Mouse (Mus musculus): ENCODE results near the gene Vps29. TPM values are rescaled to one million over a fixed set of nuclear protein-coding genes. Genes with fewer than 3 reads are reported as not detected.

Gene Vps29
- total RNA-seq, 2 experiments from 2014 or later, result 15.1 to 40.2 TPM

DNA sequence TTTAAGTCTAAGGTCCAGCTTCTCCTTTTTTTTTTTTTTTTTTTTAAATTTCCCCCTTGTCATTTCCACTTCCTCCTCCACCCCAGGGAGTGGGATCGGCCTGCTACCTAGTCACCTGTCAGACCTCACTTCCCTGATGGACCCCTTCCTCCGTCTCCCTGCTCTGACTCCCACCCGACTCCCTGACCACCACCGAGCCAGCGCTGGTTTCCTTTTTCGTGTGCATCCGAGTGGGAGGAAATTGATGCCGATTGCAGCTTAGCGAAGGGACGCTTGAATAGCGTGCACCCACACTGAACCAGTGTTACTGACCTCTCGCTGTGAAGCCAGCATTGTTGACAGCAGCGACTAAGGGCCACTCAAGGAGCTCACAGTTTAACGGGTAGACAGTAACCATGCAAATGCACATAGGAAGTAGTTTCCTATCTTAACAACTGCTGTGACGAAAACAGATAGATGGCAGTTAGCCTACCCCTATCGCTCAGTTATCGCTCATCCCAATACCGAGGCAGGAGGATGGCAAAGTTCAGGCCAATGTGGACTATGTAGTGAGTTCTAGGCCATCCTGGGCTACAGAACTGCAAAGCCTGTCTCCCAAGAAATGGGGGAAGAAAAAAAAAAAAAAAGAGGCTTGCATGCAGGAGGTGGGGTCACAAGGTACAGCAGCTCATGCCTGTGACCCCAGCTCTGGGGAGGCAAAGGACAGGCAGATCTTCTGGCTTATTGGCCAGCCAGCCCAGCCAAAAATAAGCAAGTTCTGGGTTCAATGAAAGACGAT lies 38.2 kb downstream of the Vps29 start:
- ATAC-seq (replicated peaks; ENCODE audit: low FRiP score, poor library complexity, severe bottlenecking), result peak; percentile 37

DNA sequence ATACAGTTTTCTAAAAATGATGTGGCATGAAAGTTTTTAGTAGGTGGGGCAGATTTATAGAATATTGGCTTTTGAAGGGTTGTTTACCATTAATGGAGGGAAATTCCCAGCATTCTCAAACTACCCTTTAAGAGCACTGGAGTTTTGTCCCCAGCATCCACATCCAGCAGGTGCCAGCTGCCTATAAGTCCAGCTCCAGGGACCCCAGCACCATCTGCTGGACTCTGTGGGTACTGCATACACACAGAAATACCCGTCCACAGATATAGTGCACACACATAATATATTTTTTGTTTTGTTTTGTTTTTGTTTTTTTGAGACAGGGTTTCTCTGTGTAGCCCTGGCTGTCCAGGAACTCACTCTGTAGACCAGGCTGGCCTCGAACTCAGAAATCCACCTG lies 39.7 kb downstream of the Vps29 start:
- ATAC-seq (replicated peaks; ENCODE audit: low FRiP score, poor library complexity, severe bottlenecking), result peak; percentile 67

DNA sequence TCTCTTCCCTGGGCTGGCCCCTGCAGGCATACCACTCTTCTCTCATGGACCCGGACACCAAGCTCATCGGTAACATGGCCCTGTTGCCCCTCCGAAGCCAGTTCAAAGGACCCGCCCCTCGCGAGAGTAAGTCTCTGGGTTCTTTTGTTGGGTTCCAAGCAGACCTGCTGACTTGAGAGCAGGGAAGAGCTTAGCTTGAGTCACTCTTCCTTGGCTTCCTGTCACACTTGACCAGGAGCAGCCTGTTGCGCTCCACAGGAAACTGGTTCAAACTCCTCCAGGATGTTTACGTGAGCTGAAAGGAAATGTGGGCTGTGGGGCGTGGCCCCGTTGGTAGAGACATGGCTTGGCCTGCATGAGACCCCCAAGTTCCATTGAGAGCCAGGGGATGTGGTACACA lies 42.6 kb downstream of the Vps29 start:
- no peak for ATAC-seq (replicated peaks; ENCODE audit: low FRiP score, poor library complexity, severe bottlenecking)

DNA sequence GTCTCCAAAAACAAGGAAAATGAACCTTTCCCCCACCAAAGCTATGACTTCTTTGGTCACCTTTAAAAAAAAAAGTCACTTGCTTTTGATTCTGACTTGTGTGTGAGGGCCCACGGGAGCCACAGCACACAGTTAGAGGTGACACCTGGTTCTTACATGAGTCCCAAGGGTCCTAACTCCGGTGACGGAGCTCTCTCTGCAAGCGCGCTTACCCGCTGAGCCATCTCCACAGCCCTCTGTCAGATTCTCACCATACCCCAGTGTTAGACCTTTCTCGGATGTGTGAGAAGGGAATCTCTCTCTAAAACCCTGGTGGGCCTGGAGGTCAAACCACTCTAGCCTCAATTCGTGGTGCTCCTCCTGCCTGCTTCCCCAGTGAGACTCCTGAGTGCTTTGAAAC lies 43.3 kb downstream of the Vps29 start:
- ATAC-seq (replicated peaks; ENCODE audit: low FRiP score, poor library complexity, severe bottlenecking), result no peak

- no peak for ATAC-seq (replicated peaks; ENCODE audit: low FRiP score, poor library complexity, severe bottlenecking)
Observed at GRCm38 (mm10) chr5:122399871-122400270, 45.7 kb downstream of the Vps29 start.

DNA sequence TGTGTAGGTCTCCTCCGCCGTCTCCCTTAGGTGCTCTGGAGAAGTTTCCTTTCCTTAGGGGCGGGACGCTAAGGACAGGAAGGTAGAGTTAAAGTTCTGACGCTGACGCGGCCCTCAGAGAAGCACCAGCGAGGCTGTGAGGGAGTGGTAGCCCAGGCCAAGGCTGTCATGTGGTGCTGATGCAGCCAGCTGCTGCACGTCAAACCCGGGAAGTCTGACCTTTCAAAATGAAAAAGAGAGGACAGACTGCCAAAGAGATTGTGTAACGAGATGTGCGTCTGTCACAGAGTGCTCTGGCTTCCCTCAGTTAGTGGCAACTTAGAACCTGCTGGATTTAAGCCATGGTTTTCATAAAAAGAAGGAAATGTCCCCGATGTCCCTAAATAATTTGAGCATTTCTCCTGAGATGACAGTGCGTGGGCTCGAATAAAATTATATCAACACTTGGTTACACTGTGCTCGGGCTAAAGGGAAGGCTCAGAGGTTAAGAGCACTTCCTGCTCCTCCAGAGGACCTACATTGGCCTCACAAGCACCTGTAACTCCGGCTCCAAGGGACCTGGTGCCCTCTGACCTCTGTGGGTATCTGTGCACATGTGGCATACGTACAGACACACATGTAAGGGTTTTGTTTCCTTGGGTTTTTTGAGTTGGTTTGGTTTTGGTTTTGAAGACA lies 46.6 kb downstream of the Vps29 start:
- ATAC-seq (replicated peaks; ENCODE audit: low FRiP score, poor library complexity, severe bottlenecking), result no peak

GRCm38 (mm10) chr5:122401303-122401640 lies 47.1 kb downstream of the Vps29 start:
- ATAC-seq (replicated peaks; ENCODE audit: low FRiP score, poor library complexity, severe bottlenecking), result peak; percentile 68

GRCm38 (mm10) chr5:122402160-122402559 lies 48.0 kb downstream of the Vps29 start:
- ATAC-seq (replicated peaks; ENCODE audit: low FRiP score, poor library complexity, severe bottlenecking), result no peak

GRCm38 (mm10) chr5:122402772-122403171 lies 48.6 kb downstream of the Vps29 start:
- no peak for ATAC-seq (replicated peaks; ENCODE audit: low FRiP score, poor library complexity, severe bottlenecking)

DNA sequence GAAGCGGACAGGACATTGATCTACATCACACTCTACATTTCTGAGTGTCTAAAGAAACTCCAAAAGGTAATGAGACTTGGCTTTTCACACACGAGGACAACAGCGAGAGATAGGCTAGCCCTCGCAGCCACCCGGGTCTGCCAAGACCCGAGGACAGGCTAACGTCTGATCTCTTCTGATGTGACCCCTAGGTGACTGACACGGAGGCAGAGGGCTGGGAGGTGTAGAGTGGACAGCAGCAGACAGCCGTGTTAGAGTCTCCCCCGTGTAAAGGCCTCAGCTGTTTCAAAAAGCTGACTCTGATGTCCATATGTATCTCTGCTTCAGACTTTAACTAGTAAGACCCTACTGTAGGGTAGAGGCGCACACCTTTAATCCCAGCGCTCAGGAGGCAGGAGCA lies 49.2 kb downstream of the Vps29 start:
- no peak for ATAC-seq (replicated peaks; ENCODE audit: low FRiP score, poor library complexity, severe bottlenecking)

DNA sequence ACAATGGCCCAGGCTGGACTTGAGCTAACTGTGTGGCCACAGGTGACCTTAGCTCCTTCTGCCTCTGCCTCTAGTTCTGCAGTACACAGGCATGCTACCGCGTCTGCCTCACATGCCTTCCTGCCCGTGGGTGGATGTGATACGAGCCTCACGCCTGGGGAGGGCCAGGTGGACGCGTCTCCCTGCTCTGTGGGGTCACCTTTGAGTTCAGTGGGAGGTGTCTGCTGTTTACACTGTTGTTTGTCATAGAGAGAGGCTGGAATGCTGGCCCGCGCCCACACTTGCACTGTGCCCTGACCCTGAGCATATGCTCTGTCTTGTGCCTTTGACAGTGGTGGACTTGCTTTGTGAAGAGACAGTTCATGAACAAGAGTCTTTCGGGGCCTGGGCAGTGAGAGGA lies 51.4 kb downstream of the Vps29 start:
- no peak for ATAC-seq (replicated peaks; ENCODE audit: low FRiP score, poor library complexity, severe bottlenecking)

GRCm38 (mm10) chr5:122409692-122410645 lies 55.8 kb downstream of the Vps29 start:
- ATAC-seq (replicated peaks; ENCODE audit: low FRiP score, poor library complexity, severe bottlenecking), result 0 out of 2 replicates have a peak, but pooled peaks have one; percentile 42

DNA sequence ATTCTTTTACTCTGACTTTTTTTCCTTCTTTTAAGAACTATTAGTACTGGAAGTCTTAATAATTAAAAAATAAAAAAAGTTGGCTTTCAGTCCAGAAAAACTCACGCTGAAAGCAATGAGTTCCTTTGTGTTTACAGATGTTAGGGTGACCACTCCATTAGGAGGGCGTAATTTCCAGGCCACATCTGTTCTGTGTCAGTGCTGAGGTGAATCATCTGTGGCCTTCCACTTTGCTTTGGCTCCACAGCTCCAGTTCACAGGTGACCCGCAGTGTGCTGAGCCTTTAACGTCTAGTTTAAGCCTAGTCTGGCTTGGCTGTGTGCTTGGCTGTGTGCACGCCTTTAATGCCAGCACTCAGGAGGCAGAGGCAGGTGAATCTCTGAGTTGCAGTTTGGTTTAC lies 57.7 kb downstream of the Vps29 start:
- no peak for ATAC-seq (replicated peaks; ENCODE audit: low FRiP score, poor library complexity, severe bottlenecking)

DNA sequence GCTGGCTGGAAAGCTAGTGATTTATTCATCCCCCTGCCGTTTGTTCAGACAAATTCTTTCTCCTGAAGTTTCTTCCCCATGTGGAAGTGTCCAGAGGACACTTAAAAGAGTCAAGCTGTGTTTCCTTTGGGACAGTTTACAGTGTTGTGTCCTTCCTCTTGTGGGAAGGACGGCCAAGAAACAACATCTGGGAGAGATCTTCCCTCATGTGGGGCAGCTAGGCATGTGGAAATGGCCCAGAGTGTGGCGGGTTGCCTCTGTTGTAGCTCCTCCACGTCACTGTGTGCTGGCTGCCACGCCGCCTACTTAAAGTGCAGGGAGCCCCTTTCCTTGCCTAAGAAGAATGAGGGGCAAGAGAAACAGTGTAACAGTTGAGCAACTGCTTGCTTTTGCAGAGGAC lies 58.7 kb downstream of the Vps29 start:
- ATAC-seq (replicated peaks; ENCODE audit: low FRiP score, poor library complexity, severe bottlenecking), result no peak

DNA sequence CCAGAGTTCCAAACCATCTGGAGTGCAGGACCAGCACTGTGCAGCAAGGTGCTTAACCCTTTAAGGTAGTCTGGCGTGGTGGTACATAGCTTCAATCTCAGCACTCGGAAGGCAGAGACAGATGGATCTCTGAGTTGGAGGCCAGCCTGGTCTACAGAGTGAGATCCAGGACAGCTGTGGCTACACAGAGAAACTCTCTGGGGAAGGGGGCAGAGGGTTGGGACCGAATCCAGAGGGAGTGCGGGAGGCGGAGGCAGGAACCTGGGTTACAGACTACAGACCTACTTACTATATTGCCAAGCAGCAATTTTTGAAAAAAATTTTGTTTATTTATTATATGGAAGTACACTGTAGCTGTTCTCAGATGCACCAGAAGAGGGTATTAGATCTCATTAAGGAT lies 60.2 kb downstream of the Vps29 start:
- ATAC-seq (replicated peaks; ENCODE audit: low FRiP score, poor library complexity, severe bottlenecking), result no peak

Other genes starting within 250 kb of the Vps29 start
- gene Ccdc63, start 213.5 kb upstream of the Vps29 start, total RNA-seq (2015; ENCODE audit: low replicate concordance), result not detected in 2 replicates
- not detected in 2 replicates for gene Ccdc63, start 213.5 kb upstream of the Vps29 start, total RNA-seq (2017; ENCODE audit: low replicate concordance)
- 310 and 340 TPM in 2 replicates for gene Ppp1cc, start 196.1 kb upstream of the Vps29 start, total RNA-seq (2015; ENCODE audit: low replicate concordance)
- gene Ppp1cc, start 196.1 kb upstream of the Vps29 start, total RNA-seq (2017; ENCODE audit: low replicate concordance), result 91.1 and 263 TPM in 2 replicates
- gene Hvcn1, start 147.6 kb upstream of the Vps29 start, total RNA-seq (2015; ENCODE audit: low replicate concordance), result 24.9 and 29.8 TPM in 2 replicates
- 15.7 and 17.3 TPM in 2 replicates for gene Hvcn1, start 147.6 kb upstream of the Vps29 start, total RNA-seq (2017; ENCODE audit: low replicate concordance)
- gene Tctn1, start 89.9 kb upstream of the Vps29 start, total RNA-seq (2015; ENCODE audit: low replicate concordance), result 16.2 and 19.7 TPM in 2 replicates
- 8.7 and 39.3 TPM in 2 replicates for gene Tctn1, start 89.9 kb upstream of the Vps29 start, total RNA-seq (2017; ENCODE audit: low replicate concordance)
- 0.72 and 2.5 TPM in 2 replicates for gene Pptc7, start 70.0 kb upstream of the Vps29 start, total RNA-seq (2015; ENCODE audit: low replicate concordance)
- 5.8 and 6.2 TPM in 2 replicates for gene Pptc7, start 70.0 kb upstream of the Vps29 start, total RNA-seq (2017; ENCODE audit: low replicate concordance)
- gene Rad9b, start 136 bp upstream of the Vps29 start, total RNA-seq (2015; ENCODE audit: low replicate concordance), result 0.36 TPM in 1 of 2 replicates, not detected in the other
- gene Rad9b, start 136 bp upstream of the Vps29 start, total RNA-seq (2017; ENCODE audit: low replicate concordance), result 0.15 and 4.1 TPM in 2 replicates
- 30.2 and 39.6 TPM in 2 replicates for gene Gpn3, start 17.5 kb downstream of the Vps29 start, total RNA-seq (2015; ENCODE audit: low replicate concordance)
- gene Gpn3, start 17.5 kb downstream of the Vps29 start, total RNA-seq (2017; ENCODE audit: low replicate concordance), result 15.2 and 16.8 TPM in 2 replicates
- 10.8 and 20.1 TPM in 2 replicates for gene Fam216a, start 18.0 kb downstream of the Vps29 start, total RNA-seq (2015; ENCODE audit: low replicate concordance)
- gene Fam216a, start 18.0 kb downstream of the Vps29 start, total RNA-seq (2017; ENCODE audit: low replicate concordance), result 10.4 and 19.4 TPM in 2 replicates
- gene Arpc3, start 37.5 kb downstream of the Vps29 start, total RNA-seq (2015; ENCODE audit: low replicate concordance), result 115 and 159 TPM in 2 replicates
- 270 and 286 TPM in 2 replicates for gene Arpc3, start 37.5 kb downstream of the Vps29 start, total RNA-seq (2017; ENCODE audit: low replicate concordance)
- 14.1 and 26.4 TPM in 2 replicates for gene Anapc7, start 67.3 kb downstream of the Vps29 start, total RNA-seq (2015; ENCODE audit: low replicate concordance)
- gene Anapc7, start 67.3 kb downstream of the Vps29 start, total RNA-seq (2017; ENCODE audit: low replicate concordance), result 22.3 and 34.3 TPM in 2 replicates
- gene Atp2a2, start 147.9 kb downstream of the Vps29 start, total RNA-seq (2015; ENCODE audit: low replicate concordance), result 73.2 and 84.3 TPM in 2 replicates
- gene Atp2a2, start 147.9 kb downstream of the Vps29 start, total RNA-seq (2017; ENCODE audit: low replicate concordance), result 106 and 160 TPM in 2 replicates